Mouse (Mus musculus) cerebellum, adult 2 months (tissue): Measurements from ENCODE around the gene Prr12. TPM values are rescaled to one million over a fixed set of nuclear protein-coding genes. Genes with fewer than 3 reads are reported as not detected.

ENCODE experiments used
- DNase-seq, 2 experiments: peaks; one replicate each; pipeline ENCODE4 v3.0.0; 2021
- H3K27ac ChIP-seq: fragments of 200-500 bp; 2 replicates; pipeline ENCODE4 v1.5.1; 2012; ENCODE audit warnings: low read length, control low read depth, inconsistent platforms; ENCODE audit not compliant: insufficient read depth
- H3K27me3 ChIP-seq: fragments of 200-500 bp; 2 replicates; pipeline ENCODE4 v1.6.1; 2012; ENCODE audit warnings: inconsistent platforms, mild to moderate bottlenecking, low read length, moderate library complexity; ENCODE audit not compliant: control insufficient read depth, insufficient read depth
- H3K4me1 ChIP-seq: fragments of 200-500 bp; 2 replicates; pipeline ENCODE4 v1.6.1; 2011; ENCODE audit warnings: low read length; ENCODE audit not compliant: control insufficient read depth, insufficient read depth
- H3K4me3 ChIP-seq: fragments of 200-500 bp; replicated peaks from 2 replicates; pipeline ENCODE3; 2011; ENCODE audit warnings: mild to moderate bottlenecking, low read depth, low read length, control low read depth; ENCODE audit not compliant: insufficient read depth
- CTCF ChIP-seq: fragments of 200-500 bp; IDR thresholded peaks from 2 replicates; pipeline ENCODE4 v1.5.1; 2011; ENCODE audit warnings: low read depth, mild to moderate bottlenecking, control low read depth, low read length, moderate library complexity, borderline replicate concordance; ENCODE audit not compliant: insufficient read depth
- POLR2A ChIP-seq: fragments of 200-500 bp; IDR thresholded peaks from 2 replicates; pipeline ENCODE4 v1.6.1; 2011; ENCODE audit warnings: low read length, control low read depth, borderline replicate concordance; ENCODE audit not compliant: insufficient read depth
- WGBS: fragments of 180-500 bp; shearing (Covaris S2); methylation state at CpG from one replicate; pipeline ENCODE4 v1.1.7; 2018; 5-methylcytosine and 5-hydroxymethylcytosine counted together
- polyA plus RNA-seq: library from polyadenylated mRNA; depleted of rRNA; stranded (reverse); fragments of >200 nt; gene quantifications from 2 replicates; pipeline ENCODE4 v1.2.3, GENCODE M21; 2012

The Prr12 gene
- polyA plus RNA-seq, 1 experiment = 23.3 TPM

DNA sequence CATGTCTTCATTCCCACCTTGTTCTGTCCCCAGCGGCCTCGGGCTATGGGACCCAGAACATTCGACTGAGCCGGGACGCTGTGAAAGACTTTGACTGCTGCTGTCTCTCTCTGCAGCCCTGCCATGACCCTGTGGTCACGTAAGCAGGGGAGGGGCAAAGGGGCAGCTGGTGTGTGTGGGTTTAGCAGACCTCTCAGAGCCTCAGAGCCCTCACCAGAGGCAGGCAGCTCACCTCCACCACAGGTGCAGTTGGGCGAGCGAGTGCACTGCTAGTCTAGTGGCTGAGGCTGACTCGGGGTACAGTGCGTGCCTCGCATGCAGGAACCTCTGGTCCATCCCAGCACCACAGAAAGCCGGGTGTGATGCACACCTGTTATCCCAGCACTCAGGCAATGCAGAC lies 21.3 kb upstream of the Prr12 start:
- DNase-seq = no peak
- WGBS = 88% methylated on average over 12 of the region's 12 CpGs
- Histone ChIP-seq H3K4me1 (peaks cover 12% of the 10 kb centered on the region), H3K4me3 (no peak overlapping the region), H3K27me3 (no peaks in the 10 kb centered on the region), H3K27ac (no peak overlapping the region)
- no peak for TF ChIP-seq POLR2A
- TF ChIP-seq CTCF = no peak

DNA sequence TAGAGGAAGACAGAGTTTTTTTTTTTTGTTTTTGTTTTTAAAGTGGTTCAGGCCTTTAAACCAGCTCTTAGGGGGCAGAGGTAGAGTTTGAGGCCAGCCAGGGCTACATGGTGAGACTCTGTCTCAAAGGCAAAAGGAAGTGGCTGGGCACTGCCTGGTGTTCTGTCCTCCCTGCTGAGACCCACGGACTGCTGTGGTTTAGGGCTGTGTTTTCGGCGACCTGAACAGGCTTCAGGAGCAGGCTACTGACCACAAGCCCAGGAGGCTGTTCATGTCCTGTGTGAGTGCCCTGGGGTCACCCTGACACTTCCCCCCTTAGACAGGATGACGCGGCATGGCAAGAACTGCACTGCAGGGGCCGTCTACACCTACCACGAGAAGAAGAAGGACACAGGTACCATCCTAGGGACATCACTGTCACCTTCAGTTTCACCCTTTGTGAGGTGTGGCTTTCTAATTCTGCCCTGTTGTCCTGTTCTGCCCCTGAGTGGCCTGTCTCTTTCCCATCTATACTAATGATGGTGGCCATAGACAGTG lies 20.6 kb upstream of the Prr12 start:
- no peak for TF ChIP-seq CTCF
- no peak overlapping the region for H3K4me3 ChIP-seq
- no peak for DNase-seq
- H3K27me3 ChIP-seq = no peaks in the 10 kb centered on the region
- peaks cover 12% of the 10 kb centered on the region for H3K4me1 ChIP-seq
- no peak overlapping the region for H3K27ac ChIP-seq
- 71% methylated on average over 7 of the region's 7 CpGs for WGBS

DNA sequence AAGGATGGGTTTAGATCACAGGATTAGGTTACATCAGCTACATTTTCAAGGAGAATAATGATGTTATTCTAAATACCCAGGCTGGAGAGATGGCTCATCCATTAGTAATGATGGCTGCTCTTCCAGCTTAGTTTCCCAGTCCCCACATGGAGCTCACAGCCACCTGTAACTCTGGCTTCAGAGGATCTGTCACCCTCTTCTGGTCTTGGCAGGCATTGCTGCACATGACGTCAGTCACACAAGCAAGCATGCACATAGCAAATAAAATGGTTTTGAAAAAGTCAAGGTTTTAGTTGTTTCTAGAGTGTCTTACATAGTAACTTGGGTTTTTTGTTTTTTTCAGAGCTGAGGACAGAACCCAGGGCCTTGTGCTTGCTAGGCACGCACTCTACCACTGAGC lies 19.5 kb upstream of the Prr12 start:
- WGBS = 73% methylated on average over 2 of the region's 2 CpGs
- TF ChIP-seq CTCF (peak; percentile 42; the same call in 1 of the 2 replicates), POLR2A (no peak)
- Histone ChIP-seq H3K27me3 (no peaks in the 10 kb centered on the region), H3K4me1 (peaks cover 12% of the 10 kb centered on the region), H3K27ac (no peak overlapping the region), H3K4me3 (no peak overlapping the region)
- DNase-seq = no peak

DNA sequence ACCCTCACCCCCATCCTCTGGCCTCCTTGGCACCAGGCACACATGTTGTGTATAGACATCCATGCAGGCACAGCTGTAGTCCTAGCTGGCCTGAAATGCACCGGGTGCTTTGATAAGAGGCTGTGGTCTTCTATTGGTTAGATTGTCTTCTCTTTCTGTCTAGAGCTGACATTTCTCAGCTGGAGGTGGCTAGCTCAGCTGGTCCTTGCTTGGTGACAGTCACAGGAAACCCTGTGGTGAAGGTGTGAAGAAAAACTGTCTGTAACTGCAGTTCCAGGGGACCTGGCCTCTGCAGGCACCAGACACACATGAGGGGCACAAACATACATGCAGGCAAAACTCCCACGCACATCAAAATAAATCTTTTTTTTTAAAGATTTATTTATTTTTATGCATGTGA lies 17.0 kb upstream of the Prr12 start:
- Histone ChIP-seq H3K27ac (no peak overlapping the region), H3K27me3 (no peaks in the 10 kb centered on the region), H3K4me3 (no peak overlapping the region), H3K4me1 (0 out of 2 replicates have a peak, but pooled peaks cover 3% of the 10 kb centered on the region)
- no peak for DNase-seq
- no peak for TF ChIP-seq CTCF
- no peak for TF ChIP-seq POLR2A
- WGBS = 78% methylated on average over 2 of the region's 2 CpGs

DNA sequence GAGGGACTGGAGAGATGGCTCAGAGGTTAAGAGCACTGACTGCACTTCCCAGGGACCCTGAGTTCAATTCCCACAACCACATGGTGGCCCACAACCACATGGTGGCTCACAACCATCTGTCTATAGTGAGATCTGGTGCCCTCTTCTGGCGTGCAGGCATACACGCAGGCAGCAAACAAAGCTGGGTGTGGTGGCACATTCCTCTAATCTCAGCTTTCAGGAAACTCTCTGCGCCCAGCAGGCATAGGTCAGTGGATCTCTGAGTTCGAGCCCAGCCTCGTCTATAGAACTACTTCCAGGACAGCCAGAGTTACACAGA lies 15.3 kb upstream of the Prr12 start:
- no peaks in the 10 kb centered on the region for H3K27me3 ChIP-seq
- no peak for DNase-seq
- no peak overlapping the region for H3K4me3 ChIP-seq
- WGBS = 21% methylated on average over 5 of the region's 5 CpGs
- peak; percentile 73 for TF ChIP-seq CTCF
- no peak for TF ChIP-seq POLR2A
- 0 out of 2 replicates have a peak, but pooled peaks cover 3% of the 10 kb centered on the region for H3K4me1 ChIP-seq
- H3K27ac ChIP-seq = no peak overlapping the region

DNA sequence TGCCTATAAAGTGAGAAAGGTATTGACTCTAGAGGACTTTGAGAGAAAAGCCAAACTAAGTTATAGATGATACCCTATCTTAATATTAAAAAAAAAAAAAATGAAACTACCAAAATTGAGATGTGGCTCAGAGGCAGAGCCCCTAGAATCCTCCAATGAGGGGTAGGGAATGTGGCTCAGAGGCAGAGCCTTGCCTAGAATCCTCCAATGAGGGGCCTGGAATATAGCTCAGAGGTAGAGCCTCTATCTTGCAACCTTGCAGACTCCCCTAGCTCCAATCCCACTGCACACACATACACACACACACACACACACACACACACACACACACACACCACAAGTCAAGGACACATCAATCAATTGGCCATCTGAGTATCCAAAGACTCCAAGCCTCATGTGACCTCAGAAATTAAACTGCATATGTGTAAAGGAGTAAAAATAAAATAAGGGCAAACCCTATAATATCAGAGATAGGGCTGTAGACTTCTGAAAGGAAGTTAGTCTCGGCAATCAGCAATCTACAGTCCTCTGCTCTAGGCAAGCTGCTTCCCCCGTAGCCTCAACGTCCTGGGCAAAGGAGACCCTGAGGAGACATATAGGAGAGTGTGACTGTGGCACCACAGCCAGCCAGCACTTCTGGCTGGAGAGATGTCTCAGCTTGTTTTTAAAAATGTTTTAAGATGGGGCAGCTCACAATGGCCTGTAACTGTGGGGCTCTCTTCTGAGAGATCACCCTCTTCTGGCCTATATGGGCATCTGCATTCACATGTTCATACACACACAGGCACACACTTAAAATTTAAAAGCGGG lies 14.7 kb upstream of the Prr12 start:
- no peak for DNase-seq
- 0 out of 2 replicates have a peak, but pooled peaks cover 3% of the 10 kb centered on the region for H3K4me1 ChIP-seq
- no peak overlapping the region for H3K4me3 ChIP-seq
- no peak for TF ChIP-seq POLR2A
- no peak for TF ChIP-seq CTCF
- 74% methylated on average over 4 of the region's 4 CpGs for WGBS
- H3K27me3 ChIP-seq = no peaks in the 10 kb centered on the region
- no peak overlapping the region for H3K27ac ChIP-seq

DNA sequence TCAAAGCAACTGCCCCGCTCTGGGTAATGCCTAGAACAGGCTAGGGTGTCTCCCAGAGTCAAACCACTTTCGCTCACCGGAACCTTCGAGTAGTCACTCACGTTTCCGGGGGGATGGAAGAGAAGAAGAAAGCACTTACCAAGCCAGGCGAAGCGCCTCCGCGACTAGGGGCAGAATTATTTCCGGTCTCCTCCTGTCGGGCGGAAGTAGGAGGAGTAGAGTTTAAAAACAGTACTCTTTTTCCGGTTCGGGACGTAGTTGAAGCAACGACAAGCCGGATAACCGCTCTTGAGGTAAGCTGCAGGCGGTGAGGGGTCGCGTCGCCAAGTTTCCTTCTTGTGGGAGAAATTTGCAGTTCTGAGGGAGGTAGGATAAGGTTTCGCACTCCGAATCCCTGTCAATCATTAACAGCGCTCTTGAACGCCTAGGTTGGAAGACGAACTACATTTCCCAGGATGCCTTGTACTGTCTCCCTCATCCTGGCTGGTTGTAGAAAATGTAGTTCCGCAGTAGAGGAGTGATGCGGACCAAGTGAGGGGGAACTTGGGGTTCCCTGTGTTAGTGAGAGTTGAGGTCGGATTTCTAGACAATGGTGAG lies 9.7 kb upstream of the Prr12 start, which contains the start of the genes Nosip and Prrg2:
TSS of gene Nosip (plus strand) at position 191 of the 597 bp plus-strand sequence.
TSS of gene Prrg2 (minus strand) at position 439 of the 597 bp plus-strand sequence.
- peak within 1 kb of the TSS; percentile 89 for H3K27ac ChIP-seq
- no peaks in the 10 kb centered on the region for H3K4me1 ChIP-seq
- H3K27me3 ChIP-seq = no peaks in the 10 kb centered on the region
- WGBS = under 1% methylated on average over 31 of the region's 31 CpGs
- TF ChIP-seq CTCF (no peak), POLR2A (peak; percentile 27; the same call in 1 of the 2 replicates)
- peak; percentile 96 for DNase-seq
- H3K4me3 ChIP-seq = peak within 1 kb of the TSS; percentile 93
